Mouse (Mus musculus): ENCODE measurements at regions not wholly inside any gene's neighbourhood (a gene's known extent, or its start where the extent isn't known, plus 50 kb on each side); places are given as distances from the start of the nearest gene placed in this dataset.

DNA sequence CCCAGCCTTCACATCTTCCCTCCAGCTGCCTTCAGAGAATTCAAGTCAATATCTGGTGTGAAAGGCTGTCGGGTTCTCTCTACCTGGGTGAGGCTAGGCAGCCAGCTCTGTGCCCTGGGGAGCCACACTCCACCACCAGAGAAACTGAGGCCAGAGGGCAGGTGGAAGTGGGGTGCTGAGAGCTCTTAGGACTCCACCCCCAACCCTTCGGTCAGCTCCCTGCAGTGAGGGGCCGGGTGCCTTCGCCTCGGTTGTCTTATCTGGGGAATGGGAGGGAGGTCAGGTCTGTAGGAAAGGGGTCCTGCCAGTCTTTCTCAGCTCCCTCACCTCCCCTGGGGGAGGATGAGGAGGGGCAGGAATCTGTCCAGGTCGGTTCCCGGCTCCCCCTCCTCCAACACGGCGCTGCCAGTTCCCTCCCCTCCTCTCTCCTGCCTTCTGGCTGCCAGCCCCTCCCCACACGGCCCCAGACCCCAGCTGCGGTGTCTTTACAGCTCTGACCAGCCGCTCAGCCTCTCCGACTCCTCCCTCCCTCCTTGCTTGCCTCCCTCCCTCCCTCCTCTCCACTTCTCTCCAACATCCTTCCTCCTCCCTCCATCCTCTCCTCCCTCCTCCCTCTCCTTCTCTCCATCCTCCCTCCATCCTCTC lies 97.8 kb downstream of the Cstad start:
- no peak for TF ChIP-seq CTCF (IDR thresholded peaks at IDR 0.05; ENCODE audit: borderline replicate concordance, insufficient read depth, low read length)
- TF ChIP-seq POLR2A (IDR thresholded peaks at IDR 0.05; ENCODE audit: low read depth, low read length), result peak; percentile 30; the same call in 1 of the 2 replicates

All from embryonic fibroblast, embryonic 13.5 days (primary cell).